Mouse (Mus musculus): ENCODE measurements around the gene Bcl11a. TPM values are rescaled to one million over a fixed set of nuclear protein-coding genes. Genes with fewer than 3 reads are reported as not detected.

The Bcl11a gene
- total RNA-seq, 1 experiment, result 3.1 TPM

GRCm38 (mm10) chr11:24084077-24084476, 6.2 kb downstream of the Bcl11a start:
- in situ Hi-C loops (cut with MboI; ENCODE audit: low sequenced_read_pairs in 2 of 2, unreplicated experiment in 2 of 2), result no loop called here
- H3K27ac ChIP-seq (ENCODE audit: insufficient read depth, low read depth, low read length, poor library complexity, severe bottlenecking), result no peak overlapping the region
- DNase-seq (ENCODE audit: low read depth, low spot score), result no peak
- H3K9ac ChIP-seq (ENCODE audit: insufficient read depth, low read depth, low read length, poor library complexity, severe bottlenecking), result no peak overlapping the region
- H3K9me3 ChIP-seq (ENCODE audit: control insufficient read depth, insufficient read depth, low read depth, low read length), result no peaks in the 10 kb centered on the region
- TF ChIP-seq ZC3H11A (IDR thresholded peaks at IDR 0.05; ENCODE audit: borderline replicate concordance, low read depth, low read length), result no peak
- TF ChIP-seq ZNF384 (IDR thresholded peaks at IDR 0.05; ENCODE audit: low read depth, low read length), result no peak
- TF ChIP-seq HCFC1 (IDR thresholded peaks at IDR 0.05; ENCODE audit: borderline replicate concordance, insufficient read depth, low read length), result no peak
- TF ChIP-seq CHD2 (IDR thresholded peaks at IDR 0.05; ENCODE audit: low read depth, low read length), result no peak
- no peak for TF ChIP-seq MAFK (IDR thresholded peaks at IDR 0.05; ENCODE audit: insufficient read depth, low read depth, low read length)
- H3K4me1 ChIP-seq (ENCODE audit: control insufficient read depth in 2 of 2, insufficient read depth in 2 of 2, low read length in 2 of 2, poor library complexity in 1 of 2), result peaks cover 0 to 5% of the 10 kb centered on the region in 2 experiments; a peak in 1 of 4 replicates
- H3K4me3 ChIP-seq (ENCODE audit: insufficient read depth in 1 of 2, low read depth in 1 of 2, low read length in 2 of 2, poor library complexity in 1 of 2, severe bottlenecking in 1 of 2), result no peak overlapping the region
- H3K36me3 ChIP-seq (ENCODE audit: control insufficient read depth, insufficient read depth, low read length, poor library complexity, severe bottlenecking), result no peaks in the 10 kb centered on the region; the same call in 1 of the 2 replicates

GRCm38 (mm10) chr11:24084590-24084989, 6.7 kb downstream of the Bcl11a start:
- no peak overlapping the region for H3K27ac ChIP-seq (ENCODE audit: insufficient read depth, low read depth, low read length, poor library complexity, severe bottlenecking)
- H3K36me3 ChIP-seq (ENCODE audit: control insufficient read depth, insufficient read depth, low read length, poor library complexity, severe bottlenecking), result no peaks in the 10 kb centered on the region; the same call in 1 of the 2 replicates

GRCm38 (mm10) chr11:24085986-24086385, 8.1 kb downstream of the Bcl11a start:
- in situ Hi-C loops (cut with MboI; ENCODE audit: low sequenced_read_pairs in 2 of 2, unreplicated experiment in 2 of 2), result no loop called here
- TF ChIP-seq ZNF384 (IDR thresholded peaks at IDR 0.05; ENCODE audit: low read depth, low read length) (no peak), HCFC1 (IDR thresholded peaks at IDR 0.05; ENCODE audit: borderline replicate concordance, insufficient read depth, low read length) (no peak), MAFK (IDR thresholded peaks at IDR 0.05; ENCODE audit: insufficient read depth, low read depth, low read length) (no peak), ZC3H11A (IDR thresholded peaks at IDR 0.05; ENCODE audit: borderline replicate concordance, low read depth, low read length) (no peak), CHD2 (IDR thresholded peaks at IDR 0.05; ENCODE audit: low read depth, low read length) (no peak)
- H3K27ac ChIP-seq (ENCODE audit: insufficient read depth, low read depth, low read length, poor library complexity, severe bottlenecking), result no peak overlapping the region

More at GRCm38 (mm10) chr11:24084590-24084989, 6.7 kb downstream of the Bcl11a start:
- in situ Hi-C loops (cut with MboI; ENCODE audit: low sequenced_read_pairs in 2 of 2, unreplicated experiment in 2 of 2), result no loop called here
- no peak for DNase-seq (ENCODE audit: low read depth, low spot score)
- no peak overlapping the region for H3K4me3 ChIP-seq (ENCODE audit: insufficient read depth in 1 of 2, low read depth in 1 of 2, low read length in 2 of 2, poor library complexity in 1 of 2, severe bottlenecking in 1 of 2)
- TF ChIP-seq HCFC1 (IDR thresholded peaks at IDR 0.05; ENCODE audit: borderline replicate concordance, insufficient read depth, low read length) (no peak), CHD2 (IDR thresholded peaks at IDR 0.05; ENCODE audit: low read depth, low read length) (no peak), MAFK (IDR thresholded peaks at IDR 0.05; ENCODE audit: insufficient read depth, low read depth, low read length) (no peak), ZC3H11A (IDR thresholded peaks at IDR 0.05; ENCODE audit: borderline replicate concordance, low read depth, low read length) (no peak), ZNF384 (IDR thresholded peaks at IDR 0.05; ENCODE audit: low read depth, low read length) (no peak)
- H3K9ac ChIP-seq (ENCODE audit: insufficient read depth, low read depth, low read length, poor library complexity, severe bottlenecking), result no peak overlapping the region
- no peaks in the 10 kb centered on the region for H3K9me3 ChIP-seq (ENCODE audit: control insufficient read depth, insufficient read depth, low read depth, low read length)
- H3K4me1 ChIP-seq (ENCODE audit: control insufficient read depth in 2 of 2, insufficient read depth in 2 of 2, low read length in 2 of 2, poor library complexity in 1 of 2), result peaks cover 0 to 5% of the 10 kb centered on the region in 2 experiments; a peak in 1 of 4 replicates

GRCm38 (mm10) chr11:24087069-24087468, 9.2 kb downstream of the Bcl11a start:
- no peak for DNase-seq (ENCODE audit: low read depth, low spot score)
- in situ Hi-C loops (cut with MboI; ENCODE audit: low sequenced_read_pairs in 2 of 2, unreplicated experiment in 2 of 2), result no loop called here
- Histone ChIP-seq H3K4me3 (ENCODE audit: insufficient read depth in 1 of 2, low read depth in 1 of 2, low read length in 2 of 2, poor library complexity in 1 of 2, severe bottlenecking in 1 of 2) (no peak overlapping the region), H3K4me1 (ENCODE audit: control insufficient read depth in 2 of 2, insufficient read depth in 2 of 2, low read length in 2 of 2, poor library complexity in 1 of 2) (peaks cover 2 to 5% of the 10 kb centered on the region in 2 experiments; a peak in 2 of 4 replicates), H3K9me3 (ENCODE audit: control insufficient read depth, insufficient read depth, low read depth, low read length) (no peaks in the 10 kb centered on the region), H3K36me3 (ENCODE audit: control insufficient read depth, insufficient read depth, low read length, poor library complexity, severe bottlenecking) (no peaks in the 10 kb centered on the region; the same call in 1 of the 2 replicates), H3K9ac (ENCODE audit: insufficient read depth, low read depth, low read length, poor library complexity, severe bottlenecking) (no peak overlapping the region), H3K27ac (ENCODE audit: insufficient read depth, low read depth, low read length, poor library complexity, severe bottlenecking) (no peak overlapping the region)
- TF ChIP-seq CHD2 (IDR thresholded peaks at IDR 0.05; ENCODE audit: low read depth, low read length), result no peak
- TF ChIP-seq ZNF384 (IDR thresholded peaks at IDR 0.05; ENCODE audit: low read depth, low read length), result no peak
- no peak for TF ChIP-seq ZC3H11A (IDR thresholded peaks at IDR 0.05; ENCODE audit: borderline replicate concordance, low read depth, low read length)
- no peak for TF ChIP-seq HCFC1 (IDR thresholded peaks at IDR 0.05; ENCODE audit: borderline replicate concordance, insufficient read depth, low read length)
- TF ChIP-seq MAFK (IDR thresholded peaks at IDR 0.05; ENCODE audit: insufficient read depth, low read depth, low read length), result no peak

More at GRCm38 (mm10) chr11:24085986-24086385, 8.1 kb downstream of the Bcl11a start:
- Histone ChIP-seq H3K9me3 (ENCODE audit: control insufficient read depth, insufficient read depth, low read depth, low read length) (no peaks in the 10 kb centered on the region), H3K4me3 (ENCODE audit: insufficient read depth in 1 of 2, low read depth in 1 of 2, low read length in 2 of 2, poor library complexity in 1 of 2, severe bottlenecking in 1 of 2) (no peak overlapping the region), H3K36me3 (ENCODE audit: control insufficient read depth, insufficient read depth, low read length, poor library complexity, severe bottlenecking) (no peaks in the 10 kb centered on the region; the same call in 1 of the 2 replicates), H3K9ac (ENCODE audit: insufficient read depth, low read depth, low read length, poor library complexity, severe bottlenecking) (no peak overlapping the region), H3K4me1 (ENCODE audit: control insufficient read depth in 2 of 2, insufficient read depth in 2 of 2, low read length in 2 of 2, poor library complexity in 1 of 2) (peaks cover 0 to 5% of the 10 kb centered on the region in 2 experiments; a peak in 1 of 4 replicates)
- no peak for DNase-seq (ENCODE audit: low read depth, low spot score)

Measured in ES-E14 (cell line).